ENCODE assay signal across 22 mouse cellular contexts in the genomic region with DNA sequence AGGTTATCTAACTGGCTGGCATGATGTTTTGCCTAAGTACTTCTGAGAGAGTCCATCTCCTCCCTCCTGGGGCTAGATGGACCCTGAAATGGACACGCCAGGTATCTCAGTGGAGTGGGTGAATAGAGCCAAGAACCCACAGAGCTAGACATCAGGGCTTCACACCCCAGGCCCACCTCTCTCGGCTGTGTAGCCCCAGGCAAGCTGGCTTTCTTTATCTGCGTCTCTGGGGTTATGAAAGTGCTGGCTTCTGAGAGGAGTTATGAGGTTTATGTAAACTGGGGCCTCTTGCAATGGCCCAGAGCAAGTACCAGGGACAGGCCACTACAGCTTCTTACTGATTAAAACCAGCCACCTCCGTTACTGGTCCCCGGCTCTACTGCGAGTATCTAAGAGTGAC. TPM values are rescaled to one million over a fixed set of nuclear protein-coding genes. Genes with fewer than 3 reads are reported as not detected.
A peak's percentile ranks its signal among the peaks of the same experiment; 100 is the strongest.
DNase-seq lines count a peak whose midpoint lies in the region; ATAC-seq and TF ChIP-seq lines count a peak whose summit lies in the region.
"Had no signal": no experiment of that assay in that cellular context is flagged by ENCODE, and none has a peak within 500 bp of the region (broad histone marks: within the 10 kb centered on the region; RNA-seq: fewer than 3 reads in every experiment).

No protein-coding gene starts in this region.

- H3K27ac ChIP-seq in embryonic facial prominence, embryonic 13.5 days, result 0 out of 2 replicates have a peak overlapping the region, but pooled peaks have one; percentile 16
- H3K27ac ChIP-seq in embryonic facial prominence, embryonic 10.5 days (replicated peaks), result no peak overlapping the region; the same call in 1 of the 2 replicates
- H3K27ac ChIP-seq in layer of hippocampus, adult 2 months, result peak overlapping the region; percentile 82
- H3K27ac ChIP-seq in embryonic fibroblast, embryonic 13.5 days (ENCODE audit: insufficient read depth, low read length), result peak overlapping the region; percentile 5; the same call in 1 of the 2 replicates
- peak overlapping the region; percentile 93; the same call in 1 of the 2 replicates for H3K27ac ChIP-seq in stomach, embryonic 16.5 days (ENCODE audit: low read length)
- H3K27ac ChIP-seq in midbrain, embryonic 16.5 days (ENCODE audit: low read length), result no peak overlapping the region
- H3K27ac ChIP-seq in hindbrain, embryonic 10.5 days, result no peak overlapping the region
- H3K27ac ChIP-seq: kidney, embryonic 15.5 days; midbrain, embryonic 15.5 days; neural tube, embryonic 15.5 days had no signal

- no peak overlapping the region for H3K4me2 ChIP-seq in embryonic facial prominence, embryonic 13.5 days
- H3K4me2 ChIP-seq in stomach, embryonic 16.5 days (ENCODE audit: low read depth, low read length), result no peak overlapping the region
- H3K4me2 ChIP-seq in midbrain, embryonic 16.5 days (ENCODE audit: low read length), result no peak overlapping the region
- H3K4me2 ChIP-seq: heart, embryonic 15.5 days; kidney, embryonic 15.5 days; liver, embryonic 15.5 days; midbrain, embryonic 15.5 days; neural tube, embryonic 15.5 days had no signal

- TF ChIP-seq CTCF in layer of hippocampus, adult 2 months (conservative IDR thresholded peaks at IDR 0.05), result no peak
- TF ChIP-seq CTCF in embryonic fibroblast, embryonic 13.5 days (IDR thresholded peaks at IDR 0.05; ENCODE audit: borderline replicate concordance, insufficient read depth, low read length), result no peak

- 53% methylated on average over 6 of the region's 6 CpGs for WGBS in embryonic facial prominence, embryonic 13.5 days
- 73% methylated on average over 6 of the region's 6 CpGs for WGBS in embryonic facial prominence, embryonic 10.5 days
- WGBS in stomach, embryonic 16.5 days, result 74% methylated on average over 6 of the region's 6 CpGs
- WGBS in midbrain, embryonic 16.5 days, result 82% methylated on average over 6 of the region's 6 CpGs
- 87% methylated on average over 6 of the region's 6 CpGs for WGBS in hindbrain, embryonic 10.5 days

- no peak overlapping the region for H3K9ac ChIP-seq in embryonic facial prominence, embryonic 13.5 days
- H3K9ac ChIP-seq in stomach, embryonic 16.5 days (ENCODE audit: low read length), result no peak overlapping the region
- no peak overlapping the region for H3K9ac ChIP-seq in midbrain, embryonic 16.5 days (ENCODE audit: low read depth, low read length)
- H3K9ac ChIP-seq: kidney, embryonic 15.5 days; liver, embryonic 15.5 days; midbrain, embryonic 15.5 days; neural tube, embryonic 15.5 days had no signal

- no peak for ATAC-seq in embryonic facial prominence, embryonic 13.5 days (ENCODE audit: insufficient number of reproducible peaks, insufficient read depth, low FRiP score, low TSS enrichment, low read depth)
- ATAC-seq in stomach, embryonic 16.5 days (ENCODE audit: insufficient read depth, low FRiP score), result no peak
- no peak for ATAC-seq in midbrain, embryonic 16.5 days
- ATAC-seq: forebrain, embryonic 14.5 days; midbrain, embryonic 15.5 days had no signal

- H3K27me3 ChIP-seq in embryonic facial prominence, embryonic 13.5 days, result no peaks in the 10 kb centered on the region
- H3K27me3 ChIP-seq in embryonic facial prominence, embryonic 10.5 days (replicated peaks; ENCODE audit: low read depth, poor library complexity, severe bottlenecking), result 0 out of 2 replicates have a peak, but pooled peaks cover 9% of the 10 kb centered on the region
- H3K27me3 ChIP-seq in stomach, embryonic 16.5 days (ENCODE audit: control insufficient read depth, insufficient read depth, low read length), result no peaks in the 10 kb centered on the region
- no peaks in the 10 kb centered on the region for H3K27me3 ChIP-seq in midbrain, embryonic 16.5 days (ENCODE audit: control insufficient read depth, insufficient read depth, low read depth, low read length)
- H3K27me3 ChIP-seq in hindbrain, embryonic 10.5 days (ENCODE audit: insufficient read depth, poor library complexity, severe bottlenecking), result no peaks in the 10 kb centered on the region
- H3K27me3 ChIP-seq: liver, embryonic 15.5 days; midbrain, embryonic 15.5 days; neural tube, embryonic 15.5 days had no signal

- no peak for DNase-seq in embryonic facial prominence, embryonic 10.5 days (ENCODE audit: low spot score)
- no peak for DNase-seq in layer of hippocampus, adult 2 months (ENCODE audit: low spot score in 2 of 2)
- no peak for DNase-seq in layer of hippocampus, postnatal 10 days (ENCODE audit: low spot score in 2 of 2)
- DNase-seq in hindbrain, embryonic 10.5 days (ENCODE audit: low spot score), result no peak
- DNase-seq: adrenal gland, postnatal 25 days; kidney, adult 11 months; kidney, postnatal 36 days; lung, postnatal 4 days; right cerebral cortex, adult 18-20 months; right cerebral cortex, postnatal 4 days had no signal

- no peaks in the 10 kb centered on the region for H3K36me3 ChIP-seq in embryonic facial prominence, embryonic 13.5 days
- no peaks in the 10 kb centered on the region for H3K36me3 ChIP-seq in embryonic facial prominence, embryonic 10.5 days (replicated peaks)
- no peaks in the 10 kb centered on the region for H3K36me3 ChIP-seq in stomach, embryonic 16.5 days (ENCODE audit: control insufficient read depth, insufficient read depth, low read length)
- no peaks in the 10 kb centered on the region for H3K36me3 ChIP-seq in midbrain, embryonic 16.5 days (ENCODE audit: control insufficient read depth, insufficient read depth, low read length)
- H3K36me3 ChIP-seq in hindbrain, embryonic 10.5 days, result no peaks in the 10 kb centered on the region
- H3K36me3 ChIP-seq: heart, embryonic 15.5 days; kidney, embryonic 15.5 days; liver, embryonic 15.5 days; midbrain, embryonic 15.5 days; neural tube, embryonic 15.5 days had no signal

- H3K9me3 ChIP-seq in embryonic facial prominence, embryonic 13.5 days, result no peaks in the 10 kb centered on the region
- no peaks in the 10 kb centered on the region for H3K9me3 ChIP-seq in embryonic facial prominence, embryonic 10.5 days
- H3K9me3 ChIP-seq in stomach, embryonic 16.5 days (replicated peaks; ENCODE audit: control insufficient read depth, low read length), result no peaks in the 10 kb centered on the region
- H3K9me3 ChIP-seq in midbrain, embryonic 16.5 days (replicated peaks; ENCODE audit: control insufficient read depth, low read length, poor library complexity, severe bottlenecking), result no peaks in the 10 kb centered on the region
- no peaks in the 10 kb centered on the region for H3K9me3 ChIP-seq in hindbrain, embryonic 10.5 days
- H3K9me3 ChIP-seq: heart, embryonic 15.5 days; kidney, embryonic 15.5 days; liver, embryonic 15.5 days; midbrain, embryonic 15.5 days; neural tube, embryonic 15.5 days had no signal

- peaks cover 51% of the 10 kb centered on the region for H3K4me1 ChIP-seq in embryonic facial prominence, embryonic 13.5 days
- H3K4me1 ChIP-seq in embryonic facial prominence, embryonic 10.5 days, result peaks cover 51% of the 10 kb centered on the region
- H3K4me1 ChIP-seq in embryonic fibroblast, embryonic 13.5 days (ENCODE audit: control insufficient read depth, insufficient read depth, low read length), result peaks cover 8% of the 10 kb centered on the region
- H3K4me1 ChIP-seq in stomach, embryonic 16.5 days (ENCODE audit: control insufficient read depth, insufficient read depth, low read length), result peaks cover 16% of the 10 kb centered on the region; the same call in 1 of the 2 replicates
- H3K4me1 ChIP-seq in midbrain, embryonic 16.5 days (ENCODE audit: control insufficient read depth, insufficient read depth, low read length), result peaks cover 8% of the 10 kb centered on the region; the same call in 1 of the 2 replicates
- H3K4me1 ChIP-seq in hindbrain, embryonic 10.5 days (replicated peaks), result peaks cover 48% of the 10 kb centered on the region

- H3K4me3 ChIP-seq in embryonic facial prominence, embryonic 13.5 days, result no peak overlapping the region
- no peak overlapping the region for H3K4me3 ChIP-seq in embryonic facial prominence, embryonic 10.5 days
- H3K4me3 ChIP-seq in layer of hippocampus, adult 2 months, result no peak overlapping the region
- H3K4me3 ChIP-seq in embryonic fibroblast, embryonic 13.5 days (ENCODE audit: insufficient read depth, low read length), result no peak overlapping the region
- no peak overlapping the region for H3K4me3 ChIP-seq in stomach, embryonic 16.5 days (replicated peaks; ENCODE audit: low read length)
- no peak overlapping the region for H3K4me3 ChIP-seq in midbrain, embryonic 16.5 days (ENCODE audit: low read depth, low read length)
- no peak overlapping the region for H3K4me3 ChIP-seq in hindbrain, embryonic 10.5 days
- H3K4me3 ChIP-seq: heart, embryonic 15.5 days; kidney, embryonic 15.5 days; liver, embryonic 15.5 days; midbrain, embryonic 15.5 days; neural tube, embryonic 15.5 days had no signal

- TF ChIP-seq POLR2A in embryonic fibroblast, embryonic 13.5 days (IDR thresholded peaks at IDR 0.05; ENCODE audit: low read depth, low read length), result no peak

RNA-seq across cellular contexts. Expression of gene Ip6k3, which starts 12.7 kb away (rescaled TPM):
- polyA plus RNA-seq in embryonic facial prominence, embryonic 13.5 days (2015; fragmentation: Nextera tagmentation; extraction: Ambion mirVana), result 0.40 and 0.42 TPM in 2 replicates
- polyA plus RNA-seq in embryonic facial prominence, embryonic 10.5 days (2016; fragmentation: Nextera tagmentation; extraction: Ambion mirVana), result not detected in 2 replicates
- total RNA-seq in layer of hippocampus, adult 2 months (2021), result under 1 TPM; 0.15 to 0.20 TPM
- not detected for total RNA-seq in layer of hippocampus, postnatal 10 days (2021)
- not detected in 2 replicates for polyA plus RNA-seq in embryonic fibroblast, embryonic 13.5 days (2011; ENCODE audit: insufficient read length, low read depth, missing spikeins)
- polyA plus RNA-seq in stomach, embryonic 16.5 days (2015; fragmentation: Nextera tagmentation; extraction: Ambion mirVana), result 0.34 and 1.3 TPM in 2 replicates
- 0.14 and 0.15 TPM in 2 replicates for polyA plus RNA-seq in midbrain, embryonic 16.5 days (2015; fragmentation: Nextera tagmentation; extraction: Ambion mirVana)
- polyA plus RNA-seq in hindbrain, embryonic 10.5 days (2016; fragmentation: Nextera tagmentation; extraction: Ambion mirVana), result 0.06 and 0.31 TPM in 2 replicates
- total RNA-seq: granulocyte monocyte progenitor cell, adult 5-6 weeks; left cerebral cortex, postnatal 4 days had no signal

RNA-seq across cellular contexts. Expression of gene Uqcc2, which starts 21.2 kb away (rescaled TPM):
- 328 and 350 TPM in 2 replicates for polyA plus RNA-seq in embryonic facial prominence, embryonic 13.5 days (2015; fragmentation: Nextera tagmentation; extraction: Ambion mirVana)
- 407 and 410 TPM in 2 replicates for polyA plus RNA-seq in embryonic facial prominence, embryonic 10.5 days (2016; fragmentation: Nextera tagmentation; extraction: Ambion mirVana)
- 100 to 1,000 TPM; 182 to 220 TPM for total RNA-seq in layer of hippocampus, adult 2 months (2021)
- total RNA-seq in layer of hippocampus, postnatal 10 days (2021), result 100 to 1,000 TPM; 152 to 168 TPM
- polyA plus RNA-seq in embryonic fibroblast, embryonic 13.5 days (2011; ENCODE audit: insufficient read length, low read depth, missing spikeins), result 148 and 168 TPM in 2 replicates
- 243 and 267 TPM in 2 replicates for polyA plus RNA-seq in stomach, embryonic 16.5 days (2015; fragmentation: Nextera tagmentation; extraction: Ambion mirVana)
- 360 and 384 TPM in 2 replicates for polyA plus RNA-seq in midbrain, embryonic 16.5 days (2015; fragmentation: Nextera tagmentation; extraction: Ambion mirVana)
- polyA plus RNA-seq in hindbrain, embryonic 10.5 days (2016; fragmentation: Nextera tagmentation; extraction: Ambion mirVana), result 395 and 442 TPM in 2 replicates

RNA-seq across cellular contexts. Expression of gene Lemd2, which starts 49.4 kb away (rescaled TPM):
- 18.0 and 20.8 TPM in 2 replicates for polyA plus RNA-seq in embryonic facial prominence, embryonic 13.5 days (2015; fragmentation: Nextera tagmentation; extraction: Ambion mirVana)
- polyA plus RNA-seq in embryonic facial prominence, embryonic 10.5 days (2016; fragmentation: Nextera tagmentation; extraction: Ambion mirVana), result 18.8 and 20.0 TPM in 2 replicates
- 10 to 100 TPM; 44.6 to 44.7 TPM for total RNA-seq in layer of hippocampus, adult 2 months (2021)
- 10 to 100 TPM; 48.4 to 56.2 TPM for total RNA-seq in layer of hippocampus, postnatal 10 days (2021)
- 48.7 and 54.5 TPM in 2 replicates for polyA plus RNA-seq in embryonic fibroblast, embryonic 13.5 days (2011; ENCODE audit: insufficient read length, low read depth, missing spikeins)
- polyA plus RNA-seq in stomach, embryonic 16.5 days (2015; fragmentation: Nextera tagmentation; extraction: Ambion mirVana), result 8.2 and 9.5 TPM in 2 replicates
- polyA plus RNA-seq in midbrain, embryonic 16.5 days (2015; fragmentation: Nextera tagmentation; extraction: Ambion mirVana), result 20.8 and 22.8 TPM in 2 replicates
- polyA plus RNA-seq in hindbrain, embryonic 10.5 days (2016; fragmentation: Nextera tagmentation; extraction: Ambion mirVana), result 19.0 and 30.0 TPM in 2 replicates

Comparison
In these comparisons a context has a peak if more than half of its experiments do, and no peak if none do; other contexts are left out.
1. H3K27ac ChIP-seq: peak in embryonic facial prominence, embryonic 13.5 days (single experiment), layer of hippocampus, adult 2 months (single experiment), embryonic fibroblast, embryonic 13.5 days (single experiment) and stomach, embryonic 16.5 days (single experiment); none in embryonic facial prominence, embryonic 10.5 days (single experiment), midbrain, embryonic 16.5 days (single experiment) and hindbrain, embryonic 10.5 days (single experiment).